Mouse (Mus musculus) ovary, postnatal 36 days (tissue): ENCODE measurements around the gene Isoc2b.
A peak's percentile ranks its signal among the peaks of the same experiment; 100 is the strongest.
"Not testable (repeated sequence)": the region's sequence is repeated elsewhere in the genome, so short reads cannot be mapped to it uniquely, and the experiment has no call there.

Source experiments
- DNase-seq: peaks from one replicate; pipeline ENCODE4 v3.0.0; 2022; ENCODE audit warnings: low spot score, mixed read lengths

Gene Isoc2b

GRCm38 (mm10) chr7:4865579-4866493 is 4.2 kb downstream of the Isoc2b start:
- peak; percentile 93 for DNase-seq

- DNase-seq = no peak
Measured at GRCm38 (mm10) chr7:4865090-4865489, 5.0 kb downstream of the Isoc2b start.

DNA sequence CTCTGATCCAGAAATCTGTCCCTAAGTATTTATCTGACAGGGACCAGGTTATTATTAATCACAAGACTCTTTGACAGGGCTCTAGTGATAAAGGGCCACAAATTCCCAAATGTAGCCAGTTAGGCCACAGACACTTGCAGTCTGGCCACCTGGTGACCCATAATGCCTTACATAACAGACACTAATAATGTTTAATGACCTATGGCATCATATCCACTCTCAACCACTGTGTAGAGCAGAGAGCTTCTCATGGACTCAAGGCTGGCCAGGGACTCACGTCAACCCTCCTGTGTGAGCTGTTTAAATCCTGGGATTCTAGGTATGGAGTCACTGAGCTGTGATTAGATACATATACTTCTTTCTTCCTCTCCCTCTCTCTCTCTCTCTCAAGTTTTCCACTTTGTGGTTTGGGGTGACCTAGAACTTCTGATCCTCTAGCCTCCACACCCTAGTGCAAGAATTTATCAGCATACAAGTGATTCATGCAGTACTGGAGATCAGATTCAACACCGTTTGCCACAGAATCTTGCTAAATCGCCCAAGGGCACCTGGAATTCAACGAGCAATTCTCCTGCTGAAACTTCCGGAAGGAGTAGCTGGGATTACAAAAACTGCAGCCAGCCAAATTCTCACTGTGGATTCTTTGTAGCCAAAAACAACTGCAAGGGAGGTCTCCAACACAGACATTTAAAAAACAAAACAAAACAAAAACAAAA is 5.8 kb downstream of the Isoc2b start:
- DNase-seq = no peak

DNA sequence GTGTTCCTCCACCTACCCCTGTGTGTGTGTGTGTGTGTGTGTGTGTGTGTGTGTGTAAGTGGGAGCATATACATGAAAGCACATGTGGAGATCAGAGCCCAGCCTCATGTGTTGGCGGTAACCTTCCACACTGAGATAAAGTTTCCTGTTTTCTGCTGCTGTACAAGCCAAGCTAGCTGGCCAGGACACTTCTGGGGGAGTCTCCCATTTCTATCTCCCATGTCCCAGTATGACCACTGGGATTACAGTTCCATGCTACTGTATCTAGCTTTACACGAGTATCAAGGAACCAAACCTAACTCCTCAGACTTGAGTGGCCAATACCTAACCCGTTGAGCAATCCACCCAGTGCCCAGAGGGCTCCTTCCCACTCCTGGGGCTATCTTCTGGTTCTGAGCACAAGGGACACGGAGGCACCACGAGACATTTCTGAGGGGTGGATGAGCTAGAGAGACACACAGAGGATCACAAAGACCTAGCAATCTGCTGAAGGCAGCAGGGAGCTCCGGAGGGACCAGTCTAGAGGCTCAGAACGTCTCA is 6.4 kb downstream of the Isoc2b start:
- no peak for DNase-seq

DNA sequence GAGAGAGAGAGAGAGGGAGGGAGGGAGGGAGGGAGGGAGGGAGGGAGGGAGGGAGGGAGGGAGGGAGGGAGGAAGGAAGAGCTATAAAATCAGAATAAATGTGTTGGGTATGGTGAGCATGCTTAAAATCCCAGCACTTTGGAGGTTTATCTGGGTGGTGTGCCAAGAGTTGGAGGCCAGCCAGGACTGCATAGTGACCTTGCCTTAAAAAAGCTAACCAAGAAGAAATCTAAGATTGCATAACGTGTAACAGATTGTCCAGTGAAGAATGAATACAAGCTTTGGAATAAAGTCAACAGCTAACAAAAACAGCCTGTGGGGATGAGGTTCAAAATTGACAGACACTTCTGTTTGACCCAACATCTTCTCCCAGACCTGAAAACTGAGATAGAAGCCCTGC is 7.0 kb downstream of the Isoc2b start:
- DNase-seq = peak; percentile 84

- DNase-seq = not testable (repeated sequence)
Measured at GRCm38 (mm10) chr7:4860926-4861325, 9.1 kb downstream of the Isoc2b start.

- DNase-seq = no peak
Measured at GRCm38 (mm10) chr7:4859418-4859978, 10.6 kb downstream of the Isoc2b start.

GRCm38 (mm10) chr7:4857321-4857720 is 12.7 kb downstream of the Isoc2b start:
- no peak for DNase-seq

GRCm38 (mm10) chr7:4856508-4856907 is 13.6 kb downstream of the Isoc2b start:
- DNase-seq = no peak

GRCm38 (mm10) chr7:4853613-4854012 is 16.4 kb downstream of the Isoc2b start:
- no peak for DNase-seq

GRCm38 (mm10) chr7:4851315-4851688 is 18.8 kb downstream of the Isoc2b start:
- no peak for DNase-seq

DNA sequence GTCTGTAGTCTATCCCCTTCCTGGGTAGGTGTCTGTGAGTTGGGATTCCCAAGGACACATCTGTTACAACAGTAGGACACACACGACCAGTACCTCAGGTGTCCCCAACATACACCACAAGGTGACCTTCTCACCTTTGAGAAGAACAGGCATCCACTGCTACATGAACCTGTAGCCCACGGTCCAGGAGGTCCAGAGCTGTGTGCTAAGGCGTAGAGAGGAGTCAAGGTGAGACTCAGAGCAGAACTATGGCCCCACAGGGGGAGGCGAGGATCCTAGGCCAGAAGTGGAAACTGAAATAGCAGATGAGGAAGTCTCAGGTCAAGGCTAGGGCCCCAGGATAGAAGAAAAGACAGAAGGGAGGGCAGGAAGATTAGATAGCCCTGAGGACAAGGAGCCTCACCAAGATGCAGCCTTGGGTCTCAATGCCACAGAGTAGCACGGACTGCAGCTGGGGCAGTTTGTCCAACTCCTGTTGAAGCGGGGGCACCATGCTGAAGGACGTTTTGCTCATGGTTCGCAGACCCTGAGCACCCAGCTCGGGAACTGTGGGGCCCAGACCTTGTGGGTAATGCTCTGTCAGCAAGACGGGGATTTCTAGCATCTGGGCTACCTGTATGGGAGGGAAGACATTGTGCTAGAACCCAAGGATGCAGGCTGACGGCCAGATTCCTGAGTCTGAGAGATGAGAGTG is 19.3 kb downstream of the Isoc2b start:
- peak; percentile 37 for DNase-seq

DNA sequence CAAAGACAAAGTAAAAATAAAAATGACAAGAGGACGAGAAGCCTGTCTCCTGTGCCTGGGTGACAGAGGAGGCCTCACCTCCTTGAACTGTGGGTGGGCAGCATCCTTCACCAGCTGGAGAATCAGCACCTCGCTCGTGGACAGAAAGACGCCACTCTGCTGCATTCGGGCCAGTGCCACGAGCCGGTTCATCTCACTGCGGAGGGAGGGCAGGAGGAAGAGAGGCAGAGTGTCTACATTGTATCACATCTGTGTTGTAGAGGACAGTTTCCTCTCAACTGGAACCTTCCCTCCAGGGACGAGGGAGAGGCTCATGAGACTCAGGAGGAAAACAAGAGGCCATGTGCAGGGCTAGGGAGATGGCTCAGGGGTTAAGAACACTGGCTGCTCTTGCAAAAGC is 20.7 kb downstream of the Isoc2b start:
- DNase-seq = no peak

- DNase-seq = peak; percentile 52
Measured at GRCm38 (mm10) chr7:4844917-4845309, 25.1 kb downstream of the Isoc2b start.

- no peak for DNase-seq
Measured at GRCm38 (mm10) chr7:4844245-4844916, 25.7 kb downstream of the Isoc2b start, which contains the start of gene Shisa7. Gene Shisa7, minus strand, starts transcription at chr7:4844696.

- peak; percentile 43 for DNase-seq
Measured at GRCm38 (mm10) chr7:4843604-4844244, 26.3 kb downstream of the Isoc2b start.

- DNase-seq = no peak
Measured at GRCm38 (mm10) chr7:4842634-4843131, 27.4 kb downstream of the Isoc2b start.

GRCm38 (mm10) chr7:4842077-4842476 is 28.0 kb downstream of the Isoc2b start:
- DNase-seq = no peak

DNA sequence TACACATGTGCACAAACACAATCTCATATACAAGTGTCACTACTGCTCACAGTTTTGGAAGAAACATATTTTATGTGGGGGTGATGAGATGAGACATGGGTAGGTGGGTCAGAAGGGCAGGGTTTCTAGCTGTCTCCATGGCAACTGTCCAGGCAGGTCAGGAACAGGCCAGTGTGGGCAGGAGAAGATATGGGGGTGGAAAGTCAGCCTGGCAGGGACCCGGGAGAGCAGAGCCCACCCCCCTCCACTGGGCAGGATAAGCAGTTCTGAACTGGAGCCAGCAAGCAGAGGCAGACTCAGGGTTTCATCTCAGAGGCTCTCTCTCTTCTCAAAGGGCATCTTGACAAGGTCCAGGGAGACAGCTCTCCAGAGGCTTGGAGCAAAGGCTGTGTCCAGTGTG is 32.4 kb downstream of the Isoc2b start:
- no peak for DNase-seq

DNA sequence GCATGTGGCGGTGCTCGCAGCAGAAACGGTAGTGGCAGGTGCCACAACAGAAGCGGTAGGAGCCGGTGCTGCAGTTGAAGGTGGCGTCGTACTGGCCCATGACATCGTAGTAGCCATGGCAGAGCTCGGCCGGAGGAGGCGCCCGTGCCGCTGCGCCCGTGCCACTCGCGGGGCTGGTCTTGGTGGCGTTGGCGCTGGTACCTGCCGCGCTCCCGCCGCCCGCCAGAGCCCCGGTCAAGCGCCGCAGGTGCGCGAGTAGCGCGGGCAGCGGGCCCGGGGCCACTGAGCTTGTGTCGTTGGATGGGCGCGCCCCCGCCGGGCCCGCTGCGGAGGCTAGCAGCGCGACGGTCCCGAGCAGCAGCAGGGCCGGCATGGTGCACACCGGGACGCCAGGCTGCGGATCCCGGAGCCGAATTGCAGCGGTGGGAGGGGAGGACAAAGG is 33.7 kb downstream of the Isoc2b start:
- DNase-seq = peak; percentile 68
